Mouse (Mus musculus): Measurements from ENCODE around the gene Rasgef1c. TPM values are rescaled to one million over a fixed set of nuclear protein-coding genes. Genes with fewer than 3 reads are reported as not detected.

Rasgef1c gene
- polyA plus RNA-seq (2012; rRNA removed): 0.81 and 1.0 TPM in 2 replicates

- no peak for DNase-seq (ENCODE audit: low read depth, low spot score)
- WGBS: 2% methylated on average over 96 of the region's 99 CpGs
Measured at GRCm38 (mm10) chr11:49901659-49902458, at the start of gene Rasgef1c. Gene Rasgef1c, plus strand, starts transcription at chr11:49901835.

- DNase-seq (ENCODE audit: low read depth, low spot score): no peak
- 84% methylated on average over 5 of the region's 5 CpGs for WGBS
Measured at GRCm38 (mm10) chr11:49855144-49855543, 46.5 kb upstream of the Rasgef1c start.

GRCm38 (mm10) chr11:49861139-49861538, 40.5 kb upstream of the Rasgef1c start:
- WGBS: 78% methylated on average over 4 of the region's 4 CpGs
- DNase-seq (ENCODE audit: low read depth, low spot score): no peak

GRCm38 (mm10) chr11:49863926-49864325, 37.7 kb upstream of the Rasgef1c start:
- no peak for DNase-seq (ENCODE audit: low read depth, low spot score)

GRCm38 (mm10) chr11:49867320-49867719, 34.3 kb upstream of the Rasgef1c start:
- DNase-seq (ENCODE audit: low read depth, low spot score): no peak
- WGBS: 87% methylated on average over 5 of the region's 5 CpGs

GRCm38 (mm10) chr11:49869762-49870161, 31.9 kb upstream of the Rasgef1c start:
- DNase-seq (ENCODE audit: low read depth, low spot score): no peak

GRCm38 (mm10) chr11:49871914-49872313, 29.7 kb upstream of the Rasgef1c start:
- WGBS: 56% methylated on average over 6 of the region's 6 CpGs
- no peak for DNase-seq (ENCODE audit: low read depth, low spot score)

GRCm38 (mm10) chr11:49872779-49873178, 28.9 kb upstream of the Rasgef1c start:
- no peak for DNase-seq (ENCODE audit: low read depth, low spot score)
- WGBS: 93% methylated on average over 6 of the region's 6 CpGs

GRCm38 (mm10) chr11:49876948-49877817, 24.5 kb upstream of the Rasgef1c start:
- 90% methylated on average over 8 of the region's 8 CpGs for WGBS
- DNase-seq (ENCODE audit: low read depth, low spot score): no peak

GRCm38 (mm10) chr11:49879950-49880642, 21.5 kb upstream of the Rasgef1c start:
- no peak for DNase-seq (ENCODE audit: low read depth, low spot score)
- 61% methylated on average over 3 of the region's 3 CpGs for WGBS

- WGBS: 95% methylated on average over 3 of the region's 3 CpGs
- no peak for DNase-seq (ENCODE audit: low read depth, low spot score)
Measured at GRCm38 (mm10) chr11:49883394-49883793, 18.2 kb upstream of the Rasgef1c start.

GRCm38 (mm10) chr11:49888469-49888868, 13.2 kb upstream of the Rasgef1c start:
- 90% methylated on average over 5 of the region's 5 CpGs for WGBS
- DNase-seq (ENCODE audit: low read depth, low spot score): no peak

GRCm38 (mm10) chr11:49891993-49892392, 9.6 kb upstream of the Rasgef1c start:
- 91% methylated on average over 5 of the region's 5 CpGs for WGBS
- no peak for DNase-seq (ENCODE audit: low read depth, low spot score)

GRCm38 (mm10) chr11:49893806-49894205, 7.8 kb upstream of the Rasgef1c start:
- 74% methylated on average over 11 of the region's 11 CpGs for WGBS
- no peak for DNase-seq (ENCODE audit: low read depth, low spot score)

GRCm38 (mm10) chr11:49895966-49896590, 5.6 kb upstream of the Rasgef1c start:
- DNase-seq (ENCODE audit: low read depth, low spot score): no peak
- WGBS: 21% methylated on average over 6 of the region's 6 CpGs

- WGBS: 12% methylated on average over 6 of the region's 6 CpGs
- no peak for DNase-seq (ENCODE audit: low read depth, low spot score)
Measured at GRCm38 (mm10) chr11:49900043-49900442, 1.6 kb upstream of the Rasgef1c start.

GRCm38 (mm10) chr11:49900962-49901658, 525 bp upstream of the Rasgef1c start:
- no peak for DNase-seq (ENCODE audit: low read depth, low spot score)
- 13% methylated on average over 15 of the region's 15 CpGs for WGBS

GRCm38 (mm10) chr11:49903333-49903732, 1.7 kb downstream of the Rasgef1c start:
- 12% methylated on average over 7 of the region's 7 CpGs for WGBS

GRCm38 (mm10) chr11:49918521-49919180, 17.0 kb downstream of the Rasgef1c start:
- whole genome bisulfite sequencing: 68% methylated on average over 15 of the region's 15 CpGs
- no peak for DNase-seq (ENCODE audit: low read depth, low spot score)

More at GRCm38 (mm10) chr11:49903333-49903732, 1.7 kb downstream of the Rasgef1c start:
- no peak for DNase-seq (ENCODE audit: low read depth, low spot score)
